Mouse (Mus musculus) spleen, adult 18-20 months (tissue): ENCODE measurements around the gene Tex52.
A peak's percentile ranks its signal among the peaks of the same experiment; 100 is the strongest.

Experiments used
- DNase-seq, 2 experiments: peaks; one replicate each; pipeline ENCODE4 v3.0.0; 2022; ENCODE audit warnings: mixed read lengths in 2 of 2

Tex52 gene

GRCm38 (mm10) chr6:128381254-128381653 lies 6.0 kb downstream of the Tex52 start:
- no peak for DNase-seq

GRCm38 (mm10) chr6:128383752-128384151 lies 8.5 kb downstream of the Tex52 start:
- DNase-seq = peak; percentile 45 to 59

DNA sequence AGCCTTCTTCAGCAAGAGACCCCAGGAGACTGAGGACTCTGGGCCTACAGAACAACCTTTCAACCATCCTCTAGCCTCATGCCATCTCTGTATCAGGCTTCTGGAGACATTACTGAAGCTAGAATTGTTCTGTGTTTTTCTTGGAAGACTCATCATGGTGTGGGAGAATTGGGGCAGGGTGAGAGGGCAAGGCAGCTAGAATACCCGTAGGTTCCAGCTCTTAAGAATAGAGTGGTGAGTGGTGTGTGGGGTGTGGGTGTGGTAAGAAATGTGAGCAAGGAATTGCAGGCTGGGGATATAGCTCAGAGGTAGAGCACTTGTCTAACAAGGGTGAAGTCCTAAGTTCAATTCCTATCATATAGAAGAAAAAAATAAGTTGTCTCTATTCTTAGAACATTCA lies 9.8 kb downstream of the Tex52 start:
- DNase-seq = no peak

- DNase-seq = no peak
These were observed 13.9 kb downstream of the Tex52 start for GRCm38 (mm10) chr6:128389185-128389584.

DNA sequence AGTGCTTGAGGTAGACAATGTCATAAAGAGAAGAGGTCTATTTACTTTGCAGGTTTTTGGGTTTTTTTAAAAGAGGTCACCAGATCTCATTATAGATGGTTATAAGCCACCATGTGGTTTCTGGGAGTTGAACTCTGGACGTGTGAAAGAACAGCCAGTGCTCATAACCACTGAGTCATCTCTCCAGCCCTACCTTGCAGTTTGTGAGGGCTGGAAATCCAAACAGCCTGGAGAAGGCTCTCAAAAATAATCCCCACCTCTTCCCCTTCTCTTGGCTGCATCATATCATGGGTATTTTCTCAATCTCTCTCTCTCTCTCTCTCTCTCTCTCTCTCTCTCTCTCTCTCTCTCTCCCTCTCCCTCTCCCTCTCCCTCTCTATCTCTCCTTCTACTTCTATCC lies 15.4 kb downstream of the Tex52 start:
- no peak for DNase-seq

GRCm38 (mm10) chr6:128397574-128398261 lies 22.5 kb downstream of the Tex52 start:
- no peak for DNase-seq

- no peak for DNase-seq
These were observed 23.7 kb downstream of the Tex52 start, which contains the start of gene Nrip2 for GRCm38 (mm10) chr6:128398996-128399395. Gene Nrip2 (plus strand): TSS chr6:128399296.

GRCm38 (mm10) chr6:128399421-128400185 lies 24.3 kb downstream of the Tex52 start:
- no peak for DNase-seq

GRCm38 (mm10) chr6:128404708-128405107 lies 29.5 kb downstream of the Tex52 start:
- DNase-seq = no peak

DNA sequence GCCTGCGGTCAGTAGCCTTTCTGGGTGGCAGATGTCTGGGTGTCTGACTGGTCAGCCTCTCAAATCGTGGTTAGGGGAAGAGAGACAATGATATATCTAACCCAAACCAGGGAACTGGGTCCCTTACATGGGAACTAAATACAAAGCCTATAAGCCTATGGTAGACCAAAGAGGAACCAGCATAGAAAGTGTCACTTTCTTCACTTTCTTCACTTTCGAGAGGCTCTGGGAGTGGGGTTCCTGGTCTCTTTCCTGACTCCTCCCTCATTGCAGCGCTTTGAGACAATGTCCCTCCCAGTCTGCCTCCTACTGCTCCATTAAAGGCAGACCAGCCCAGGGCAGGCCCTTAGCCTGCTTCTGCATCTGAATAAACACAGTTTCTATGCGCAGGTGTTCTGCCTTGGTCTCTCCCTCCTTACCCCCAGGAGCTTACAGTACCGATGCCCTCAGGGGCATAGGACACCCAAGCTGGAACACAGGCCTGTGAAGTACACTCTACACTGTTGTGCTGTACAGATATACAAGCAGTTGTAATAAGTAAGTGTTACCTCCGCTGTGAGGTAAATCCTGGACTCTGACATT lies 33.4 kb downstream of the Tex52 start:
- DNase-seq = no peak

DNA sequence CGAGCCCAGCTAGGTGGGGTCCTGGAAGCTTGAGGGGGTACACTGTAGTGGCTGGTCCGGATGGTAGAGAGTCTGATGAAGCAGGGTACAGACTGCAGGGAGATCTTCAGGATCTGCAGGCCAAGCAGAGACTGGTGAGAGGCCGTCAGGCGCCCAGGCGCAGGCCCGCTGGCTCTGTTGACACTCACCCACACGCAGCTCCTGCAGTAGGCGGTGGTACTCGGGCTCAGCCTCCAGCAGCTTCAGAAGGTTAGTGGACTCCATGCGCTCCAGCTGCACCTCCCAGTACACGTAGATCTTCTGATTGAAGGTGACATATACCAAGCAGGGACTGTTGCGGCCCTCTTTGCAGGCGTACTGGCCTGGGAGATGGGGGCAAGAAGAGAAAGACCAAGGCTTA lies 35.0 kb downstream of the Tex52 start:
- DNase-seq = no peak

GRCm38 (mm10) chr6:128411115-128411514 lies 35.9 kb downstream of the Tex52 start:
- DNase-seq = peak; percentile 48 to 84

DNA sequence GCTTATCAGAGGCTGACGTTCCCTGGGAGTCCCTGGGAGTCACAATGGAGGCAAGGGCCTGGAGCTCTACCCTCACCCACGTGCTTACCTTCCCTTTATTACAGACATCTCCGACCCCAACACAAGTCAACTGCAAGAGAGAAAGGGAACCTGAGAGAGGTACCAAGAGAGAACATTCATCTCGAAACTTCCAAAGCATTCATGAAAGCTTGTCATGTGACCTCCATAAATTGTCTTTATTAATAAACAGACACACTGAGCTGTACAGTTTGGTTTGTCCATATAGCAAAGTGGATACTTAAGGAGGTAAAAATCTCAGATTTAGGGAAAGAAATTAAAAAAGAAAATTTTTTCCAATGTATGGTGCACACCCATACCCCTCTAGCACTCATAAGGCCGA lies 40.9 kb downstream of the Tex52 start:
- DNase-seq = no peak

DNA sequence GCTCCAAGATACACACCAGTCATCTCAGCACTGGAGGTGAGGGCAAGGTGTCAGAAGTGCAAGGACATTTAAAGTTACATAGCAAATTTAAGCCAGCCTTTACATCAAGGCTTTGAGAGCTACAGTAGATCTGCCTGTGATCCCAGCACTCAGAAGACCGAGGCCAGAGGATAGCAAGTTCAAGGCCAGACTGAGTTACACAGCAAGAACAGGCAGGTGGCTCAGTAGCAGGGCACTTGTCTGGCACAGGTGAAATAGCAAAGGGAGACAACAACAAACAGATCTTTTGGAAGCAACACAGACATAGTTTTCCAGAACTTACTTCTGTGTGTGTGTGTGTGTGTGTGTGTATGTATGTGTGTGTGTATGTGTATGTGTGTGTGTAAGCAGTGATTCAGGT lies 42.8 kb downstream of the Tex52 start:
- DNase-seq = no peak

GRCm38 (mm10) chr6:128421036-128421435 lies 45.8 kb downstream of the Tex52 start:
- no peak for DNase-seq

- DNase-seq = no peak
These were observed 46.2 kb downstream of the Tex52 start for GRCm38 (mm10) chr6:128421480-128421879.

GRCm38 (mm10) chr6:128423496-128424268 lies 48.4 kb downstream of the Tex52 start:
- no peak for DNase-seq

- DNase-seq = peak; percentile 91 to 92
These were observed 49.2 kb downstream of the Tex52 start, which contains the start of gene Itfg2 for GRCm38 (mm10) chr6:128424269-128425019. Gene Itfg2 (minus strand): TSS chr6:128424931.

GRCm38 (mm10) chr6:128425046-128425445 lies 49.8 kb downstream of the Tex52 start:
- DNase-seq = no peak

GRCm38 (mm10) chr6:128427571-128427970 lies 52.3 kb downstream of the Tex52 start:
- DNase-seq = no peak

DNA sequence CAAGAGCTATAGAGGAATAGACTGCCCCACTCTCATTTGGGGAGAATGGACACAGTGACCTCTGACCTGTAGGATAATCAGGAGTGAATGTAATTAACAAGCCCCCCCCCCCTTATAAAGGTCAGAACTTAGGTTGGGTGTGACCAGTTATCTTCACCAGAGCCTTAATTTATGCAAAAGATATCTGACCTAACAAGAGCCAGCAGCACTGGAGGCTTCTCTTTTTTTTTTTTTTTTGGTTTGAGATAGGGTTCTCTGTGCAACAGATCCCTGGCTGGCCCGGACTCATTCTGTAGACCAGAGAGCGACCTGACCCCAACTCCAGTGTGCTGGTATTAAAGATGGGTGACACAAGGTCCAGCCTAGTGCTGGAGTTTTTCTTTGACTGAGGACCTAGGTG lies 54.0 kb downstream of the Tex52 start:
- DNase-seq = no peak

DNA sequence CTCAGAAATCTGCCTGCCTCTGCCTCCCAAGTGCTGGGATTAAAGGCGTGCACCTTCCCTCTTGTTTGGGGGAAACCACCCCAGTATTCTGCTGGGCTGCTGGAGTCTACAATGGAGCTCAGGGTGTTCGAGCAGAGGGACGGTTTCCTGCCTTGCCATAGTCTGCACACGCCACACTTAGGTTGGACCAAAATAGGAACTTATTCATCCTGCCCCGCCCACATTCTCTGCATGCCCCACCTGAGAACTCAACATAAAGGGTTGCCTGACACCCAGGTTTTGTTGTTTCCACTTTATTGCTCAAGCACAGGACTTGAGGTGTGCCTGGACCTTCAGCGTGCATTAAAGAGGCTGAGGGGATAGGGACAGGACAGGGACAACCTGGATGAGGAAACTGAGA lies 54.6 kb downstream of the Tex52 start:
- DNase-seq = no peak
